Mouse (Mus musculus) Muller cell, postnatal 12 days (primary cell): ENCODE measurements around the gene Swt1.
"Not testable (repeated sequence)": the region's sequence is repeated elsewhere in the genome, so short reads cannot be mapped to it uniquely, and the experiment has no call there.

Experiments used
- DNase-seq: peaks from one replicate; pipeline ENCODE4 v3.0.0-alpha.2; 2015; ENCODE audit errors: inconsistent ontology term

Gene Swt1

GRCm38 (mm10) chr1:151428263-151429221, at the start of gene Swt1, which contains the start of gene Trmt1l:
Gene Swt1, minus strand, starts transcription at chr1:151428455.
Gene Trmt1l, plus strand, starts transcription at chr1:151428542.
- DNase-seq, result peak; percentile 99

- not testable (repeated sequence) for DNase-seq
Measured at GRCm38 (mm10) chr1:151472386-151472785, 44.1 kb upstream of the Swt1 start.

GRCm38 (mm10) chr1:151471429-151471828, 43.2 kb upstream of the Swt1 start:
- no peak for DNase-seq

- DNase-seq, result no peak
Measured at GRCm38 (mm10) chr1:151466571-151466970, 38.3 kb upstream of the Swt1 start.

GRCm38 (mm10) chr1:151464914-151465313, 36.7 kb upstream of the Swt1 start:
- DNase-seq, result peak; percentile 67

- no peak for DNase-seq
Measured at GRCm38 (mm10) chr1:151461265-151461664, 33.0 kb upstream of the Swt1 start.

GRCm38 (mm10) chr1:151457087-151457486, 28.8 kb upstream of the Swt1 start:
- DNase-seq, result no peak

GRCm38 (mm10) chr1:151451946-151452345, 23.7 kb upstream of the Swt1 start:
- DNase-seq, result no peak

- DNase-seq, result no peak
Measured at GRCm38 (mm10) chr1:151450851-151451250, 22.6 kb upstream of the Swt1 start.

GRCm38 (mm10) chr1:151449866-151450265, 21.6 kb upstream of the Swt1 start:
- DNase-seq, result no peak

- DNase-seq, result no peak
Measured at GRCm38 (mm10) chr1:151435431-151435830, 7.2 kb upstream of the Swt1 start.

GRCm38 (mm10) chr1:151429316-151429715, 1.1 kb upstream of the Swt1 start:
- no peak for DNase-seq

- no peak for DNase-seq
Measured at GRCm38 (mm10) chr1:151427888-151428262, 380 bp downstream of the Swt1 start.

GRCm38 (mm10) chr1:151426947-151427600, 1.2 kb downstream of the Swt1 start:
- DNase-seq, result no peak

- no peak for DNase-seq
Measured at GRCm38 (mm10) chr1:151422178-151422577, 6.1 kb downstream of the Swt1 start.

- no peak for DNase-seq
Measured at GRCm38 (mm10) chr1:151409827-151410226, 18.4 kb downstream of the Swt1 start.

GRCm38 (mm10) chr1:151390029-151390428, 38.2 kb downstream of the Swt1 start:
- DNase-seq, result no peak

- DNase-seq, result no peak
Measured at GRCm38 (mm10) chr1:151377353-151377752, 50.9 kb downstream of the Swt1 start.

GRCm38 (mm10) chr1:151372823-151373222, 55.4 kb downstream of the Swt1 start:
- no peak for DNase-seq

GRCm38 (mm10) chr1:151371543-151371942, 56.7 kb downstream of the Swt1 start:
- DNase-seq, result no peak

GRCm38 (mm10) chr1:151370573-151370972, 57.7 kb downstream of the Swt1 start:
- DNase-seq, result no peak

GRCm38 (mm10) chr1:151368444-151368843, 59.8 kb downstream of the Swt1 start:
- DNase-seq, result no peak
